In the genomic region with DNA sequence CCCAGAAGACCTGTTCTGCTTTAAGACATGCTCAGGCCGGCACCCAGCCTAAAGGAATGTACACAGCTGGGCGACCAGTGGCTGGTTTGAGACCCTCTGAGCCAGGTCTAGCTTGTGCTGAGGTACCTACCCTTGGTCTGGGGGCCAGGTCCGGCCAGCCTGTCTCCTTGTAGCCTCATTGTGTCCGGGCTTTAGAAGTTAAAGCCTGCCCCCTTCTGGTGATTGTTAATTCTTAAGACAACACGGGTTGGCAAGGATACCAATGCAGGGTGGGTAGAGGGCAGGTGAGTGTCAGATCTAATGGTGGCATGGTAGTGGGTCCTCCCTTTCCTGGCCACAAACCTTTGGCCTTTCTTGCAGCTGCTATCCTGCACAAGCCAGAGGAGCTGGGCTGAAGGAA, we compare ENCODE assay signal across 9 mouse cellular contexts.
DNase-seq lines count a peak whose midpoint lies in the region; ATAC-seq lines count a peak whose summit lies in the region.
"Had no signal": no experiment of that assay in that cellular context is flagged by ENCODE, and none has a peak within 500 bp of the region (broad histone marks: within the 10 kb centered on the region; RNA-seq: fewer than 3 reads in every experiment).

No protein-coding gene starts in this region.

- no peaks in the 10 kb centered on the region for H3K27me3 ChIP-seq in heart, embryonic 16.5 days (ENCODE audit: control insufficient read depth, insufficient read depth, low read length)
- H3K27me3 ChIP-seq in midbrain, embryonic 10.5 days (ENCODE audit: low read depth, poor library complexity, severe bottlenecking), result peaks cover 4% of the 10 kb centered on the region; the same call in 1 of the 2 replicates
- H3K27me3 ChIP-seq: limb, embryonic 15.5 days had no signal

- no peak overlapping the region for H3K9ac ChIP-seq in heart, embryonic 16.5 days (ENCODE audit: low read length)
- H3K9ac ChIP-seq: limb, embryonic 15.5 days had no signal

- H3K4me1 ChIP-seq in heart, embryonic 16.5 days (ENCODE audit: control insufficient read depth, insufficient read depth, low read length), result no peaks in the 10 kb centered on the region
- peaks cover 28% of the 10 kb centered on the region for H3K4me1 ChIP-seq in midbrain, embryonic 10.5 days

- DNase-seq in urinary bladder, postnatal 14 days (ENCODE audit: low spot score), result peak; percentile 17
- no peak for DNase-seq in urinary bladder, adult 2 months (ENCODE audit: low spot score)
- DNase-seq in cerebellum, postnatal 10 days, result peak; percentile 85 to 93
- peak; percentile 47 for DNase-seq in kidney, postnatal 14 days
- peak; percentile 62 for DNase-seq in midbrain, embryonic 10.5 days (ENCODE audit: low spot score)
- DNase-seq in telencephalon, adult 2 months (ENCODE audit: low read depth, low spot score), result peak; percentile 5

- no peak overlapping the region for H3K4me3 ChIP-seq in heart, embryonic 16.5 days (ENCODE audit: low read length)
- no peak overlapping the region for H3K4me3 ChIP-seq in midbrain, embryonic 10.5 days
- H3K4me3 ChIP-seq: limb, embryonic 15.5 days had no signal

- no peak overlapping the region for H3K4me2 ChIP-seq in heart, embryonic 16.5 days (ENCODE audit: low read depth, low read length)
- H3K4me2 ChIP-seq: limb, embryonic 15.5 days had no signal

- ATAC-seq in heart, embryonic 16.5 days (replicated peaks; ENCODE audit: extremely low read depth, insufficient read depth, low FRiP score), result peak; percentile 49; the same call in 1 of the 2 replicates
- ATAC-seq in megakaryocyte, adult 5-6 weeks (ENCODE audit: poor library complexity, severe bottlenecking), result no peak

- peaks cover 1% of the 10 kb centered on the region; the same call in 1 of the 2 replicates for H3K9me3 ChIP-seq in heart, embryonic 16.5 days (replicated peaks; ENCODE audit: control insufficient read depth, low read length)
- peaks cover 2% of the 10 kb centered on the region for H3K9me3 ChIP-seq in midbrain, embryonic 10.5 days (replicated peaks)
- H3K9me3 ChIP-seq: limb, embryonic 15.5 days had no signal

- no peaks in the 10 kb centered on the region for H3K36me3 ChIP-seq in heart, embryonic 16.5 days (ENCODE audit: control insufficient read depth, insufficient read depth)
- no peaks in the 10 kb centered on the region for H3K36me3 ChIP-seq in midbrain, embryonic 10.5 days
- H3K36me3 ChIP-seq: limb, embryonic 15.5 days had no signal

- WGBS in heart, embryonic 16.5 days, result 13% methylated on average over 5 of the region's 5 CpGs
- 16% methylated on average over 5 of the region's 5 CpGs for WGBS in midbrain, embryonic 10.5 days

- H3K27ac ChIP-seq in heart, embryonic 16.5 days (ENCODE audit: low read length), result no peak overlapping the region
- peak overlapping the region; percentile 75; the same call in 1 of the 2 replicates for H3K27ac ChIP-seq in midbrain, embryonic 10.5 days (replicated peaks)
- H3K27ac ChIP-seq: limb, embryonic 15.5 days had no signal
